Mouse (Mus musculus): ENCODE measurements around the gene Intu. TPM values are rescaled to one million over a fixed set of nuclear protein-coding genes. Genes with fewer than 3 reads are reported as not detected.
A peak's percentile ranks its signal among the peaks of the same experiment; 100 is the strongest.

The Intu gene
- polyA plus RNA-seq, 1 experiment from 2014 or later, result 4.1 TPM

DNA sequence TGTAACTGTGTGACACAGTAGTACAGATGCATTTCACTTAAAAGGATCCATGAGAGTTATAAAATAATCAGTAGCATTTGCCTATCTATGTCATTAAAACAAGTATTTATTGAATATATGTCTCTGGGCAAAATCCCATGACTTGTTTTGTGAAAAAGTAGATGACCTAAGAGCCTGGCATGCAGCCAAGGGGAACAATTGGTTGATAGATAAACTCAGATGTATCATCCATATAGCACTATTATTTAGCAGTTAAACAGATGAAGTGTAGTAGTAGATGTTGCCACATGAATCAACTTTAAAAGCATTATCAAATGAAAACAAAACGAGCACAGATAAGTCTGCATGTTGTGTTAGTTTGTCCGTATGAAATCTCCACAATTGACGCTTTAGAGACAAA lies 187.9 kb downstream of the Intu start:
- WGBS, result 90% methylated on average over 3 of the region's 3 CpGs
- H3K4me3 ChIP-seq (replicated peaks; ENCODE audit: low read length), result no peak overlapping the region
- no peaks in the 10 kb centered on the region for H3K36me3 ChIP-seq (ENCODE audit: control insufficient read depth, insufficient read depth)
- no peak overlapping the region for H3K4me2 ChIP-seq (ENCODE audit: low read length)
- H3K4me1 ChIP-seq (replicated peaks; ENCODE audit: control insufficient read depth, insufficient read depth, low read length), result no peaks in the 10 kb centered on the region
- H3K27ac ChIP-seq (ENCODE audit: low read length), result no peak overlapping the region
- ATAC-seq, result no peak
- no peak overlapping the region for H3K9ac ChIP-seq (replicated peaks; ENCODE audit: low read depth, low read length)
- no peaks in the 10 kb centered on the region for H3K27me3 ChIP-seq (replicated peaks; ENCODE audit: control insufficient read depth, insufficient read depth, low read length)
- H3K9me3 ChIP-seq (ENCODE audit: control insufficient read depth, low read length), result no peaks in the 10 kb centered on the region

DNA sequence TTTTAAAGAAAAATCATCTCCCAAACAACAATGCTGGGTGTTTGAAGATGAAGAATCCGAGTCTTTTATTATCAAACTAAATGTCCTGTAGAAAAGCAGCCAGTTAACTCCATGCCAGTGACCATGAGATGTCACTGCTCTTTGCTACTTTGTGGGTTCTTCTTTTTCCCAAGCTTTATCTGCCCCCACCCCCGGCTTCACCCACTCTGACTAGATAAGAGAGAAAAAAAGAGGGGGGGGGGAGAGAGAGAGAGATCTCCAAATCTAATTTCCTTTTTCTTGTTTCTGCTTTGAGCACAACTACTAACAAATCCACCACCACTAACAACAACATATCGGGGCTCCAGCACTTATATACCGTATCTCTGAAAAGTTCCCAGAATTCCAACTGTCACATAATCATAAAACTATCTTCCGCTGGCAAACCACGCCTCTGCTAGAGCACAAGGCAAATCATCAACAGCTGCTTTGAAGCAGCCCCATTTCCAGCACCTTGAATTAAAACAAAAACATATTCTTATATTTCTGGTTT lies 207.4 kb downstream of the Intu start:
- Histone ChIP-seq H3K27ac (ENCODE audit: low read length) (no peak overlapping the region), H3K4me3 (replicated peaks; ENCODE audit: low read length) (no peak overlapping the region), H3K9ac (replicated peaks; ENCODE audit: low read depth, low read length) (no peak overlapping the region), H3K4me1 (replicated peaks; ENCODE audit: control insufficient read depth, insufficient read depth, low read length) (no peaks in the 10 kb centered on the region), H3K36me3 (ENCODE audit: control insufficient read depth, insufficient read depth) (no peaks in the 10 kb centered on the region), H3K4me2 (ENCODE audit: low read length) (no peak overlapping the region), H3K27me3 (replicated peaks; ENCODE audit: control insufficient read depth, insufficient read depth, low read length) (no peaks in the 10 kb centered on the region), H3K9me3 (ENCODE audit: control insufficient read depth, low read length) (no peaks in the 10 kb centered on the region)
- no peak for ATAC-seq
- 94% methylated on average over 6 of the region's 6 CpGs for WGBS

DNA sequence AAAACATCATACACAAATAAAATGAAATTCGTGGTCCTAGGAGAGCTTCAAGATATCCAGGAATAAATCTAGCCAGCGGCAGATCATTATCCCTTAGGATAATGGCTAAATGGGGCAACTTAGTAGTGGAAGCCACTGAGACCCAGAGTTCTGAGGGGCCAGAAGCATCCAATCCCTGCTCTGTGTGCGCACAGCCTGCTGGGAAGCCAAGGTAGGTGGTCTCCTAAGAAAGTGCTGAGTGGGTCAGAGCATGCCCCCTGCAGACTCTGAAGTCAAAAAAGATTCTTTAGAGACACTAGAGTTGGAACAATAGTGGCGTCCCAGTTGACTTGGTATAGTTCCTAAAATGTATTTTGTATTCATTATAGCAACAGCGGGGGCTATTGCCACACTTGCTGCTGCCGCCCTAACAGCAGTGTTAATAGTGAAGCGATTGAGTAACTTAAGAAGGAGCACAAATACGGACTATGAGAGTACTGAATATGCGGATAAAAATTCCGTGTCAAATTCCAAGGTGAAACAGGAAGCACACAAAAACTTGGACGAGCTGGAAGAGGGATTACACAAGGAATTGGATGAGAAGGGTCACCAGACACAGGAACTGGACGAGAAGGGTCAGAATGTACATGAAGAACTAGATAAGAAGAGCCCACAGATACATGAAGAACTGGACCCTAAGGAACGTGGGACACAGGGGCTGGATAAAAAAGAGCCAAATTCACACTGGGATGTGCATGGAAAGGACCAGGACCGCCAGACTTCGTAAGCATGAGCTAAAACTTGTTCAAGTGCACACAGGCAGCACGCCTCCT lies 213.1 kb downstream of the Intu start, which contains the start of gene Hspa4l:
TSS of gene Hspa4l (plus strand) at position 472 of the 812 bp plus-strand sequence.
- no peaks in the 10 kb centered on the region for H3K9me3 ChIP-seq (ENCODE audit: control insufficient read depth, low read length)
- peak within 1 kb of the TSS; percentile 89 for H3K27ac ChIP-seq (ENCODE audit: low read length)
- H3K4me2 ChIP-seq (ENCODE audit: low read length), result peak within 1 kb of the TSS; percentile 69
- H3K36me3 ChIP-seq (ENCODE audit: control insufficient read depth, insufficient read depth), result no peaks in the 10 kb centered on the region
- H3K4me3 ChIP-seq (replicated peaks; ENCODE audit: low read length), result peak within 1 kb of the TSS; percentile 88
- H3K4me1 ChIP-seq (replicated peaks; ENCODE audit: control insufficient read depth, insufficient read depth, low read length), result peaks cover 8% of the 10 kb centered on the region
- H3K9ac ChIP-seq (replicated peaks; ENCODE audit: low read depth, low read length), result peak within 1 kb of the TSS; percentile 89
- no peaks in the 10 kb centered on the region for H3K27me3 ChIP-seq (replicated peaks; ENCODE audit: control insufficient read depth, insufficient read depth, low read length)
- 12% methylated on average over 16 of the region's 16 CpGs for WGBS
- ATAC-seq, result no peak

DNA sequence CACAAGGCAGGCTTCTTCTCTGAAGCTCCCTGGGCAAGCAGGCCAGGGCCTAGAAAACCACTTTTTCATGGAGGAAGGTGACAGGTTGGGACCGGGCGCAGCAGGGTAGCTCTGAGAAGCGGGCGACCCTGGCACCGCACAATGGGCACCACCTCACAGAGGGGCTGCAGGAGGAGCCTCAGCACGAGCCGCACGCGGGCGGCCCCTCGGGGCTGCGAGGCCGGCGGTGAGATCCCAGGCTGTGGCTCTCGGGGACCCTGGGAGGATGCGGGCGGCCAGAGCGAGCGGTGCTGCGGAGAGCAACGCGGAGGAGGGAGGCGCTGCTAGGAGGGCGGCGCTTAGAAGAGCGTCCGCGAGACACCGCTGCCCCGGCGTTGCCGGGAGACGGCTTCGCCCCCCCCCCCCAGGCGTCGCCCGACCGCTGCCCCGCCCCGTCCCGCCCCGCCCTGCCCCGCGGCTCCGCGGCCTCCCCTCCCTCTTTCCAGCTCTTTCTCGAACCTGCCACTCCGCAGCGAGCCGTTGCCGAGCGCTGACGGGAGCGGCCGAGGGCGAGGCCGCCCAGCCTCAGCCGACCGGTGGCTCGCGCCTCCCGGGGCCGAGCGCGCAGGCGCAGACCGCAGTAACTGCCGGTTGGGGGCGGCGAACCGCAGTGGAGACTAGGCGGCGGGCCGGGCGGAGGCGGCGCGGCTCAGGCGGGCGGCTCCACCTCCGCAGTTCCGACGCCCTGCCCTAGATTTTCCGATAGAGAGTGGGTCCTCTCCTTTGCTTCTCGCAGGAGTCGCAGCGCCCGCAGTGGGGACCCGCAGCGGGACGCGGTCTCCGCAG lies 214.0 kb downstream of the Intu start:
- Histone ChIP-seq H3K27ac (ENCODE audit: low read length) (peak overlapping the region; percentile 89), H3K36me3 (ENCODE audit: control insufficient read depth, insufficient read depth) (no peaks in the 10 kb centered on the region), H3K9me3 (ENCODE audit: control insufficient read depth, low read length) (no peaks in the 10 kb centered on the region), H3K9ac (replicated peaks; ENCODE audit: low read depth, low read length) (peak overlapping the region; percentile 89), H3K4me2 (ENCODE audit: low read length) (peak overlapping the region; percentile 69), H3K4me3 (replicated peaks; ENCODE audit: low read length) (peak overlapping the region; percentile 88), H3K27me3 (replicated peaks; ENCODE audit: control insufficient read depth, insufficient read depth, low read length) (no peaks in the 10 kb centered on the region), H3K4me1 (replicated peaks; ENCODE audit: control insufficient read depth, insufficient read depth, low read length) (peaks cover 8% of the 10 kb centered on the region)
- WGBS, result under 1% methylated on average over 60 of the region's 93 CpGs
- peak; percentile 96 for ATAC-seq

DNA sequence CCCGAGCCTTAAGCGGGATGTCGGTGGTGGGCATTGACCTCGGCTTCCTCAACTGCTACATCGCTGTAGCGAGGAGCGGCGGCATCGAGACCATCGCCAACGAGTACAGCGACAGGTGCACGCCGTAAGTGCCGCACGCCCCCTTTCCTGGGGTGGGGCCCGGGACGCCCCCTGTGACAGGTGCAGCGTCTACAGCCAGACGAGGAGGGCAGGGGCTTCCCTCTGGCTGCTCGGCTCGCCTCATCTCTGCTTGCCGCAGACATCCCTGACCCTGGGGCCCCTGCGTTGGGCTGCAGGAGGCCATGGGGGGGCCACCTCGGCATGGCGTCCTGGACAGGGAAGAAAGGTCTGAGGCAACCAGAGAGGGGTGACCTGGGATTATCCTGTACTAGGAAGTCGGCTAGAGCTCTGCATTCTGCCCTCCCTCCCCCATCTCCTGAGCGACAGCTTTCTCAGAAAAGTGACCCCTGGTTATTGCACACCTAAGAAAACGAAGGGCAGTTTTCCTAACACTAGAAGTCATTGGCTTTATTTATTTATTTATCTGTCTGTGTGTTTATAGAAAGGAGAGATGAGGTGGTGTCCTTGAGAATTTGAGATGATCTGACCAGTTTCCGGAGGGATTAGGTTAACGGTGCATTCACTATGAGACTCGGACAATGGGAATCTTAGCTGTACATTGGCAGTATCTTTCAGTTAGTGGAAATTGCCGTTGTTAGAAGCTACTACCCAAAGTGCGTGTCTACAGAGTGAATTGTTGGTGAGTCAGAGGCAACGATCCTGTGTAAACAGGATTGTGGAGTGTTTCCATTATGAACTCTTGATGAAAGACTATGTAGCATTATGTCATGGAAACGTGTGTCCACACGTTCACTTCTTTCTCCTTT lies 214.8 kb downstream of the Intu start:
- H3K36me3 ChIP-seq (ENCODE audit: control insufficient read depth, insufficient read depth), result no peaks in the 10 kb centered on the region
- peak overlapping the region; percentile 88 for H3K4me3 ChIP-seq (replicated peaks; ENCODE audit: low read length)
- peak overlapping the region; percentile 89 for H3K9ac ChIP-seq (replicated peaks; ENCODE audit: low read depth, low read length)
- peak overlapping the region; percentile 89 for H3K27ac ChIP-seq (ENCODE audit: low read length)
- H3K4me1 ChIP-seq (replicated peaks; ENCODE audit: control insufficient read depth, insufficient read depth, low read length), result peaks cover 8% of the 10 kb centered on the region
- no peaks in the 10 kb centered on the region for H3K9me3 ChIP-seq (ENCODE audit: control insufficient read depth, low read length)
- no peaks in the 10 kb centered on the region for H3K27me3 ChIP-seq (replicated peaks; ENCODE audit: control insufficient read depth, insufficient read depth, low read length)
- H3K4me2 ChIP-seq (ENCODE audit: low read length), result peak overlapping the region; percentile 69
- no peak for ATAC-seq
- WGBS, result under 1% methylated on average over 37 of the region's 37 CpGs

Small RNAs within 50 kb of the gene (microRNA-seq; reads per million reads assigned to microRNA genes)
- not detected for gene Gm23810

Other genes with a start within 250 kb of the Intu start
- 0.13 TPM in 1 of 2 replicates, not detected in the other for gene Slc25a31, start 177.6 kb downstream of the Intu start, polyA plus RNA-seq (2015; fragmentation: Nextera tagmentation; extraction: Ambion mirVana)
- 39.7 and 40.6 TPM in 2 replicates for gene Hspa4l, start 213.2 kb downstream of the Intu start, polyA plus RNA-seq (2015; fragmentation: Nextera tagmentation; extraction: Ambion mirVana)

Data from forebrain, embryonic 16.5 days (tissue).